Mouse (Mus musculus) erythroblast, embryonic 14.5 days (primary cell): ENCODE data around the gene Slc4a3.

Experiments used
- GATA1 ChIP-seq: IDR thresholded peaks from 2 replicates; pipeline ENCODE4 v1.6.1; 2012; ENCODE audit warnings: low read length, inconsistent platforms, mixed read lengths
- TAL1 ChIP-seq: IDR thresholded peaks from 3 replicates; pipeline ENCODE4 v1.6.1; 2012; ENCODE audit warnings: low read length, inconsistent platforms, mixed read lengths

DNA sequence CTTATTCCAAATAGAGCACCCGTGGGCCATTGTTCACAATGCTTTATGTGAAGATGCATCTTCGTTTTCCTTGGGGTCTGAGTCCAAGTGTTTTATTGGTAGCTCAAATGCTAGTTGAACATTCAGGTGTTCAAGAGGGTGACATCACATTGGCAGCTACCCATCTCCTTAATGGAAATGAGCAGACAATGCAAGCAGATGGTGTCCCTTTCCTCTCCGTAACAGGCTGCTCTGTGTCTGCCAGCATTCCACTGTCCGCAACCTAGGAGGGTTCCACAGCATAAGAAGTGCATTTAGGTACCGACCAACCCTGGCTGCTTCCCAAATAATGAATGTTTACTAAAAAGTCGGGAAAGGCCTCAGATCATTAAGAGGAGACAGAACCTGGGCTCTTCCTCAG lies 26.7 kb downstream of the Slc4a3 start:
- TF ChIP-seq TAL1 (no peak), GATA1 (no peak)
